Mouse (Mus musculus) ZHBTc4 (cell line): ENCODE measurements at regions not wholly inside any gene's neighbourhood (a gene's known extent, or its start where the extent isn't known, plus 50 kb on each side); places are given as distances from the start of the nearest gene placed in this dataset.

Experiments
- DNase-seq: peaks from one replicate; pipeline ENCODE4 v3.0.0-alpha.2; 2011; ENCODE audit warnings: low read depth, low spot score

DNA sequence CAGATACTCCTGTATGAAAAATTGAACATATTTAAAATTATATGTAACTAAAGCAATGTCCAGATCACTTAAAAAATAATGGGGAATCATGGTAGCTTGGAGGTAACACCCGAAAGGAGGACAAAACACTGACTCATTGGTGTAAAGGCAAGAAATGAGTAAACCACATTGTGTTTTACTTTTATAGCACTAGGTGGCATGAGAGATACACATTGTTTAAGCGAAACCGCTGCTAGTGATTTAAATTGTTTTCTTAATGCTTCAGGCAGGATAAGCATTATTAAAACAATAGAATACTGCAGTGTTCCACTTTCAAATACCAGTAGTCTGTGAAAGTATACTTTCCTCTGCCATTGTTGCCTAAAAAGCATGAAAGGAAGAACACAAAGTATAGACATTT, 158.5 kb upstream of the 4930595M18Rik start:
- peak; percentile 1 for DNase-seq
